Mouse (Mus musculus) liver, embryonic 14.5 days (tissue): ENCODE data around the gene Prrc2c. TPM values are rescaled to one million over a fixed set of nuclear protein-coding genes. Genes with fewer than 3 reads are reported as not detected.

Experiments used
- ATAC-seq: fragments of 200-750 bp; cut with Nextera tagmentation; 2 replicates; pipeline ENCODE4 v1.8.0; 2017; ENCODE audit warnings: moderate number of reproducible peaks, mild to moderate bottlenecking, moderate library complexity; ENCODE audit not compliant: insufficient read depth
- DNase-seq, 3 experiments: peaks; one replicate each; pipeline ENCODE4 v3.0.0-alpha.2; 2012 to 2013; ENCODE audit warnings: low read depth in 3 of 3, low spot score in 3 of 3
- H3K27ac ChIP-seq: fragments of 300-500 bp; sonication (generic); 2 replicates; pipeline ENCODE4 v1.5.1; 2014; ENCODE audit warnings: moderate library complexity, mild to moderate bottlenecking, control low read depth, inconsistent platforms
- H3K27me3 ChIP-seq: fragments of 300-500 bp; sonication (generic); 2 replicates; pipeline ENCODE4 v1.6.1; 2014; ENCODE audit warnings: mild to moderate bottlenecking, low read length, moderate library complexity; ENCODE audit not compliant: control insufficient read depth, insufficient read depth
- H3K36me3 ChIP-seq: fragments of 300-500 bp; sonication (generic); replicated peaks from 2 replicates; pipeline ENCODE4 v1.6.1; 2014; ENCODE audit warnings: low read depth; ENCODE audit not compliant: control insufficient read depth, insufficient read depth
- H3K4me1 ChIP-seq, 2 experiments: fragments of 200-500 bp in 1 of 2; fragments of 300-500 bp in 1 of 2; sonication (generic) in 1 of 2; replicated peaks; 2 replicates each; pipeline ENCODE4 v1.6.1; 2012 to 2014; ENCODE audit warnings: antibody characterized with exemption in 1 of 2, inconsistent platforms in 1 of 2, low read length in 1 of 2; ENCODE audit not compliant: control insufficient read depth in 2 of 2, insufficient read depth in 2 of 2
- H3K4me2 ChIP-seq: fragments of 300-500 bp; sonication (generic); 2 replicates; pipeline ENCODE4 v1.6.1; 2014; ENCODE audit warnings: low read depth, mild to moderate bottlenecking, control low read depth, moderate library complexity
- H3K4me3 ChIP-seq, 2 experiments: fragments of 200-500 bp in 1 of 2; fragments of 300-500 bp in 1 of 2; sonication (generic) in 1 of 2; 2 replicates each; pipeline ENCODE4 v1.5.1; 2012 to 2014; ENCODE audit warnings: low read depth in 2 of 2, low read length in 2 of 2, mild to moderate bottlenecking in 2 of 2, control low read depth in 1 of 2, inconsistent platforms in 1 of 2, moderate library complexity in 1 of 2; ENCODE audit not compliant: insufficient read depth in 1 of 2
- H3K9ac ChIP-seq: fragments of 300-500 bp; sonication (generic); replicated peaks from 2 replicates; pipeline ENCODE4 v1.6.1; 2014; ENCODE audit warnings: mild to moderate bottlenecking, control low read depth, moderate library complexity
- H3K9me3 ChIP-seq: fragments of 300-500 bp; sonication (generic); 2 replicates; pipeline ENCODE4 v1.6.1; 2016; ENCODE audit warnings: low read length, mixed read lengths; ENCODE audit not compliant: control insufficient read depth
- CTCF ChIP-seq: IDR thresholded peaks from 2 replicates; pipeline ENCODE4 v1.5.1; 2016; ENCODE audit warnings: antibody characterized with exemption, low read depth, control low read depth
- EP300 ChIP-seq: IDR thresholded peaks from 2 replicates; pipeline ENCODE4 v1.6.1; 2016; ENCODE audit warnings: antibody characterized with exemption, low read depth
- WGBS: fragments of 180-500 bp; shearing (Covaris S2); extraction: QIAGEN DNeasy Blood & Tissue Kit; methylation state at CpG from one replicate; pipeline ENCODE4 v1.1.7; 2014; ENCODE audit not compliant: insufficient replicate concordance; 5-methylcytosine and 5-hydroxymethylcytosine counted together
- polyA plus RNA-seq, 2 experiments: library from polyadenylated mRNA; depleted of rRNA in 1 of 2; stranded (reverse) in 1 of 2; unstranded in 1 of 2; fragments of >200 nt; fragmentation: Nextera tagmentation in 1 of 2; extraction: Ambion mirVana in 1 of 2; gene quantifications; 2 replicates each; pipeline versions ENCODE4 v1.2.1 to v1.2.3; 2012 to 2014

Prrc2c gene
- polyA plus RNA-seq, 2 experiments, result 12.9 to 34.3 TPM

DNA sequence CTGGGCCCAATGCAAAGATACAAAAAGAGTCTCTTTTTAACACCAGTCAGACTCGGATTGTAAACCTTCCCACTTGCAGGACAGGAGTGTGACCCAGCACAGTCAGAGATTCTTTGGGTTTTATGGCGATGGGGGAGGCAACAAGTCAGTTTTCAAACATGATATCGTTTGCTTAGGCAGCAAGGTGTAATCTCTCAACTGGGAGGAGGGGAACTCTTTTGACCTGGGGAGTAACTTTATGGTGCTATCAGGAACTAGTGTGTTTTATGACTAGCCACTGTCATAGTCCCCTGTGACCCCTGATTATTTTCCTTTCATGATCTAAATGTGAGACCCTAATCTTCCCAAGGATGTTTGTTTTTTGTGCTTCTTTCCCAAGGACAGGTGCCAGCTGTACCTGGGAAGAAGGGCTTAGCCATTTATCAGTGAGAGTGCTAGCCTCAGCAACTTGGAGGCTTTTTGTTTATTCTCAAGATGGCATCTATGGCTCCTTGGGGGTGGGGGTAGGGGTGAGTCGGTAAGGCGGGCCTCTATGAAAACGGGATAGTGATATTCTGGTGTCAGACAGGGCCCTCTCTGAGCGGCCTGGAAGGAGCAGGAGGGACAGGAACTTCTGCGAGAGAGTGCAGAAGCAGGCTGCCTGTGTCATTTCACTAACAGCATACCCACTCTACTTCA is 39.8 kb downstream of the Prrc2c start:
- DNase-seq, result no peak
- Histone ChIP-seq H3K27me3 (no peaks in the 10 kb centered on the region), H3K4me1 (no peaks in the 10 kb centered on the region), H3K9ac (no peak overlapping the region), H3K9me3 (no peaks in the 10 kb centered on the region), H3K36me3 (peaks cover 68% of the 10 kb centered on the region), H3K4me3 (no peak overlapping the region), H3K4me2 (no peak overlapping the region), H3K27ac (no peak overlapping the region)
- ATAC-seq, result no peak
- TF ChIP-seq EP300, result no peak
- TF ChIP-seq CTCF, result no peak
- WGBS, result 70% methylated on average over 8 of the region's 8 CpGs

DNA sequence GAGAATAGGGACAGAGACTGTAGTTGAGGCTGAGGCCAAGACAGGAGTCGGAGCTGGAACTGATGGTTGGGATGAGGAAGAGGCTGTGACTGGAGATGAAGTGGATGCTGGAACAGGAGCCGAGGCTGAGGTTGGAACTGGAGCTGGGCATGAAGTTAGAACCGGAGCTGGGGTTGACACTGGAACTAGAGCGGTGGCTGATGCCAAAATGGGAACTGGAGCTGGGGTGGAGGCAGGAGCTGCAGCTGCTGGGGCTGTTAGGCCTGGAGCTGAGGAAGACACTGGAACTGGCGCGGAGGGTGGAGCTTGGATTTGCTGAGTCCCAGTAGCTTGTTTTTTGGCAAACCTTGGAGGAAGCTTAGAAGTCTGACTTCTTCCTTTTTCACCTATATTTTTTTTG is 42.5 kb downstream of the Prrc2c start:
- no peaks in the 10 kb centered on the region for H3K4me1 ChIP-seq
- no peak overlapping the region for H3K4me3 ChIP-seq
- ATAC-seq (no peak), DNase-seq (no peak)
- no peak overlapping the region for H3K27ac ChIP-seq
- H3K27me3 ChIP-seq, result no peaks in the 10 kb centered on the region
- WGBS, result 90% methylated on average over 6 of the region's 6 CpGs
- TF ChIP-seq CTCF (no peak), EP300 (no peak)
- H3K9me3 ChIP-seq, result no peaks in the 10 kb centered on the region
- H3K4me2 ChIP-seq, result no peak overlapping the region
- H3K36me3 ChIP-seq, result peaks cover 70% of the 10 kb centered on the region
- H3K9ac ChIP-seq, result no peak overlapping the region

DNA sequence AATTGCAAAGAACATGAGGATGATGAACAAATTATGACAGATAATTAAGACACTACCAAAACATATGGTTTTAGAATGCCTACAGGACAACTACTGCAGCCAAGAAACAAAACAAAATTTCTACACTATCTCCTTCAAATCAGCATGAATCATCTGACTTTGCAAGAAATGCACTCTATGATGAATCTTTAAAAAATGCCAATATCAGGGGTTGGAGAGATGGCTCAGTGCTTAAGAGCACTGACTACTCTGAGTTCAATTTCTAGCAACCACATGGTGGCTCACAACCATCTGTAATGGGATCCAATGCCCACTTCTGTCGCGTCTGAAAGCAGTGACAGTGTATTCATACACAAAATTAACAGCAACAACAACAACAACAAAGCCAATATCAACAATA is 46.6 kb downstream of the Prrc2c start:
- Histone ChIP-seq H3K27me3 (no peaks in the 10 kb centered on the region), H3K4me2 (no peak overlapping the region), H3K36me3 (peaks cover 84% of the 10 kb centered on the region), H3K27ac (no peak overlapping the region), H3K9ac (no peak overlapping the region), H3K9me3 (no peaks in the 10 kb centered on the region), H3K4me1 (no peaks in the 10 kb centered on the region), H3K4me3 (no peak overlapping the region)
- DNase-seq (no peak), ATAC-seq (no peak)
- WGBS, result 90% methylated on average over 2 of the region's 2 CpGs
- TF ChIP-seq EP300, result no peak
- no peak for TF ChIP-seq CTCF

DNA sequence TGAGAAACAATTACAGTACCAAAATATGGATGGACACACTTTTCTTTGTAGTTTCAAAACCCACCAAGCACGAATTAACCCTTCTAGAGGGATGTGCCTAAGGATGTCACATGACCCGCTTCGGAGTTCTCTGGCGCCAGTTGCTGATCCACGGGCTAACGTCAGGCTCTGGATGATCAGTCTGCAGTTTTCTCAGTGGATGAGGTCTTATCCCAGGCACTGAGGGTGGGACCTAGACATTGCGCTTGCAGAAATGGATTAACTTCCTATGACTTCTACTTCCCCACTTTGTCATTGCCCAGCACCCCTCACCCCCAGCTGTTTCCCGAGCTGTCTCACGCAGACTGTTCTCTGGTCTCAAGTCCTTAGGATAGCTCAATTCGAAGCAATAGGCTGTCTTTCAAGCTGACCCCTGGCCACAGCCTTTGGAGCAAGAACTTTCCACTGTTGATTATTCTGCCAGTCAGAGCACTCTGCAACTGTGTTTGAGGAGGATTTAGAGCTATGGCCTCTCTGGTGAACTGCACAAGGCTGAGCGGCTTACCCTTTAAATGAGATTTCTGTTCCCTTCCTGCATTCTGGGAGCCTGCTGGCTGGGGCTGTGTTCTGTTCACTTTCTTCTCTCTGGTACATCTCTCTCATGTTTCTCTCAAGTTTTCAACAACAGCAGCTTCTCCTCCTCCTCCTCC is 74.7 kb downstream of the Prrc2c start:
- DNase-seq, result peak in 1 of 3 experiments; percentile 15
- Histone ChIP-seq H3K27ac (no peak overlapping the region), H3K27me3 (no peaks in the 10 kb centered on the region), H3K36me3 (no peaks in the 10 kb centered on the region; the same call in none of the 2 replicates), H3K9ac (no peak overlapping the region; the same call in 1 of the 2 replicates), H3K4me3 (peak overlapping the region in 1 of 2 experiments; percentile 40; a peak in 2 of 4 replicates), H3K4me1 (peaks cover 0 to 5% of the 10 kb centered on the region in 2 experiments; a peak in 1 of 4 replicates), H3K9me3 (no peaks in the 10 kb centered on the region), H3K4me2 (peak overlapping the region; percentile 58)
- ATAC-seq, result peak; percentile 80
- 4% methylated on average over 11 of the region's 11 CpGs for WGBS
- TF ChIP-seq CTCF (no peak), EP300 (no peak)

DNA sequence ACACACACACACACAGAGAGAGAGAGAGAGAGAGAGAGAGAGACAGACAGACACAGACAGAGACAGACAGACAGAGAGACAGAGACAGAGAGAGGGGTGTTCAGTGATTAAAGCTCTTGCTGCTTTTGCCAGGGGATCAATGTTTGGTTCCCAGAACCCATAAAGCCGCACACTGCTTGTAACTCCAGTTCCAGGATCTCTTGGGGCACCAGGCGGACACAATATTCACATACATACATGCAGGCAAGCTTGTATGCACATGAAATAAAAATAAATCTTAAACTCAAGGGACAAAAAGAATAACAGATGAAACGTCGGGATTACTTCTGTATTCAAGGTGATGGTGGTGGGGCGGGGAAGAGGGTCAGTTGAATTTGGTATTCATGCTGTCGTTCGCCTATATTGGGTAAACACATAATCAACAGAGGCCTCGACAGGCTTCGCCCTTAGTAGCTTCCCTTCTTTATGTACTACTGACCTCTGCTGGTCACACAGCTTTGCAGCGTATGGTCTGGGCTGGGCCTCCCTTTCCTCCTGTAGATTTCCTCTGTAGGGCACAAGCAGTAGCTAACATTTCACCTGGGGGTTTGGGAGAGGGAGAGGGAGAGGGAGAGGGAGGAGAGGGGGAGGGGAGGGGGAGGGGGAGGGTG is 75.4 kb downstream of the Prrc2c start:
- H3K36me3 ChIP-seq, result no peaks in the 10 kb centered on the region
- WGBS, result 9% methylated on average over 10 of the region's 10 CpGs
- ATAC-seq (peak; percentile 89), DNase-seq (peak; percentile 34 to 52 (median 47))
- H3K27me3 ChIP-seq, result no peaks in the 10 kb centered on the region
- no peak overlapping the region for H3K9ac ChIP-seq
- H3K4me2 ChIP-seq, result no peak overlapping the region
- peak; percentile 79 for TF ChIP-seq CTCF
- TF ChIP-seq EP300, result no peak
- no peaks in the 10 kb centered on the region for H3K9me3 ChIP-seq
- peaks cover 0 to 9% of the 10 kb centered on the region in 2 experiments; a peak in 2 of 4 replicates for H3K4me1 ChIP-seq
- H3K4me3 ChIP-seq, result no peak overlapping the region
- no peak overlapping the region for H3K27ac ChIP-seq
